Mouse (Mus musculus): ENCODE measurements around the gene Efcab2. TPM values are rescaled to one million over a fixed set of nuclear protein-coding genes. Genes with fewer than 3 reads are reported as not detected.
A peak's percentile ranks its signal among the peaks of the same experiment; 100 is the strongest.

Gene Efcab2
- polyA plus RNA-seq, 1 experiment from 2014 or later: 2.0 TPM

DNA sequence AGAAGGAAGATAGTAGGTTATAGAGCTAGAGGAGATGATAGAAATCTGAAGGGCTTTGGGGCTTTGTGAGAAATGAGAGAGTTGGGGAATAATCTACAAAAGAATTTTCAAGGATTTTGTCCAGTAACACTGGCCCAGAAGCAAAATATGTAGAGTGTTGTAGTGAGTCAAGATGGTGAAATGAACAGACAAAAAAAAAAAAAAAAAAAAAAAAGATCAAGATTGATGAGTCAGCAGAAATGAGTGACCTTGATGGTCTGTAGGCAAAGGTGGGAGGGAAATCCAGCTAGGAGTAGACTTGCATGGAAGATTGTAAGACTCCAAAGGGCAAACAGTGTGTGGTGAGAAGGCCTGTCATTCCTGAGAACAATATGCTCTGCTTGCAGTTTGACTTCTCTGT, 78.0 kb downstream of the Efcab2 start:
- no peak for DNase-seq
- Histone ChIP-seq H3K36me3 (replicated peaks; ENCODE audit: insufficient read depth, low read length) (no peaks in the 10 kb centered on the region), H3K9me3 (ENCODE audit: low read length) (no peaks in the 10 kb centered on the region), H3K9ac (replicated peaks) (no peak overlapping the region), H3K27ac (ENCODE audit: low read depth) (no peak overlapping the region), H3K4me2 (ENCODE audit: low read depth, low read length) (no peak overlapping the region), H3K4me1 (ENCODE audit: insufficient read depth) (no peaks in the 10 kb centered on the region), H3K4me3 (ENCODE audit: low read depth, low read length) (no peak overlapping the region), H3K27me3 (ENCODE audit: insufficient read depth, low read length) (no peaks in the 10 kb centered on the region)
- no peak for ATAC-seq
- TF ChIP-seq CTCF (IDR thresholded peaks at IDR 0.05; ENCODE audit: low read depth) (no peak), EP300 (IDR thresholded peaks at IDR 0.05; ENCODE audit: low read depth) (no peak)

DNA sequence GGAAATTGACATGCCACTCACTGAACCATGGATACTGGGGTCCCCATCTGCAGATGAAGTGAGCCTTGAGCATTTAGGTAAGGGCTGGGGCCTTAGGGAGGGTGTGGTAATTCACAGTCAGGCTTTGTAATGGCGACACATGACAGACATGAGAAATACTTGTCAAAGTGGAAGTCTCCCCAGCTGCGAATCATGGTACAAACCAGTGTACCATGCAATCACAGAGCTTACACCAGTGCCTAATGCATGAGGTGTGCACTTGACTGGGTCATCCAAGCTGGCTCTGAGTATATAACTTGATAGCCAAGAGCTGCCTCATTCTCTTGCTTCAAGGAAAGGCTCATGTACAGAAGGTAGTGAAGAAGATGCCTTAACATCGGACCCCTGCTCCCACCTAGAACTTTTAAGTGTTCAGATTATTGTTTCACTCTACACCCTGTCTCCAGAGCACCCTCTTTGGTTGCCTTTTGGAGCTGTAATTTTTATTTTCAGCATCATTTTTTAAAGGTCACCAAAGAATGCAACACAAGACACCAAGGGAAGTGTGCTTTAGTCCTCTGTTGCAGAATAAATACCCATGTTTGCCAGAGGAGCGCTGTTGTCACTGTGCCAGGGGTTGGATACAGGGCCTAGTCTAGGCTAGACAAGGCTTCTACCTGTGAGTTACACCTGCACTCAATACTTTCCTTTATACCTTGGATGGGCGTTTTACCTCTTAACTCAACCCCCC, 79.4 kb downstream of the Efcab2 start:
- no peak overlapping the region for H3K9ac ChIP-seq (replicated peaks)
- H3K27me3 ChIP-seq (ENCODE audit: insufficient read depth, low read length): no peaks in the 10 kb centered on the region
- no peaks in the 10 kb centered on the region for H3K36me3 ChIP-seq (replicated peaks; ENCODE audit: insufficient read depth, low read length)
- H3K4me3 ChIP-seq (ENCODE audit: low read depth, low read length): no peak overlapping the region
- 65% methylated on average over 5 of the region's 5 CpGs for WGBS (ENCODE audit: insufficient replicate concordance)
- ATAC-seq (no peak), DNase-seq (no peak)
- TF ChIP-seq CTCF (IDR thresholded peaks at IDR 0.05; ENCODE audit: low read depth) (peak; percentile 27), EP300 (IDR thresholded peaks at IDR 0.05; ENCODE audit: low read depth) (no peak)
- no peaks in the 10 kb centered on the region; the same call in 1 of the 2 replicates for H3K4me1 ChIP-seq (ENCODE audit: insufficient read depth)
- H3K4me2 ChIP-seq (ENCODE audit: low read depth, low read length): no peak overlapping the region
- no peak overlapping the region for H3K27ac ChIP-seq (ENCODE audit: low read depth)
- no peaks in the 10 kb centered on the region for H3K9me3 ChIP-seq (ENCODE audit: low read length)

DNA sequence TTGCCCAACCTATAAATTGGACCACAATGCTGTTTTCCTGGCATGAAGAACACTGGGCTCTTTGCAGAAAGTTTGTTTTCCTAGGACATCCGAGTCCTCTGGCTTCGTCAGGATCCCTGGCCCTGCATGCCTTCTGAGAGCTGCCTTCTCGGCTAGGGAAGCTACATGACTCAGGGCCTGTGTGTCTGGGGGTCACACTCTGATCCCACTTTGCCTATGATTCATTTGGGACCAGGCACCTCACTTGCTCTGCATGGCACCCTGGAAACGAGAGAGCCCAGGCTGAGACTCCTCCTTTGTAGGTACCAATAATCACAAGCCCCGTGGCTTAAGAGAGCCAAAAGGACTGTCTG, 80.0 kb downstream of the Efcab2 start:
- no peak for ATAC-seq
- no peak overlapping the region for H3K4me3 ChIP-seq (ENCODE audit: low read depth, low read length)
- H3K27me3 ChIP-seq (ENCODE audit: insufficient read depth, low read length): no peaks in the 10 kb centered on the region
- WGBS (ENCODE audit: insufficient replicate concordance): 79% methylated on average over 5 of the region's 5 CpGs
- H3K9ac ChIP-seq (replicated peaks): no peak overlapping the region
- TF ChIP-seq CTCF (IDR thresholded peaks at IDR 0.05; ENCODE audit: low read depth) (no peak), EP300 (IDR thresholded peaks at IDR 0.05; ENCODE audit: low read depth) (no peak)
- H3K27ac ChIP-seq (ENCODE audit: low read depth): no peak overlapping the region
- H3K4me1 ChIP-seq (ENCODE audit: insufficient read depth): no peaks in the 10 kb centered on the region; the same call in 1 of the 2 replicates
- no peak overlapping the region for H3K4me2 ChIP-seq (ENCODE audit: low read depth, low read length)
- no peaks in the 10 kb centered on the region for H3K9me3 ChIP-seq (ENCODE audit: low read length)
- DNase-seq: no peak
- H3K36me3 ChIP-seq (replicated peaks; ENCODE audit: insufficient read depth, low read length): no peaks in the 10 kb centered on the region

DNA sequence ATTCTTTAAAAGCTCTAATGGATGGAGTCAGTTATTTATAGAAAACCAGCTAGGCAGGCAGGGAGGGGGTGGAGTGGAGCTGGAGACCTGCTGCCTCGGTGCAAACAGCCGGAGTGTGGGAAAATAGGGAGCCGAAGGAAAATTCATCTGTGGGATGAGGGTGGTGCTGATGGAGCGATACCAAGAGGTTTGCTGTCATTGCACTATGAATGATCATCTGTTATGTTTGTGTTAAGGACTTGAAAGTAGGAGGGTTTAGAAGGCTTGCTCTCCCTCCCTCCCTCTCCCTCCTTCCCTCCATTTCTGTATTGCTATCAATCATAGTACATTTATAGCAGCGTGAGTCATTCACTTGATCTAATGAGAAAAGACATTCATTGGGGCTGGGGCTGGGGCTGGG, 80.9 kb downstream of the Efcab2 start:
- 75% methylated on average over 5 of the region's 5 CpGs for WGBS (ENCODE audit: insufficient replicate concordance)
- no peak for TF ChIP-seq CTCF (IDR thresholded peaks at IDR 0.05; ENCODE audit: low read depth)
- no peak for TF ChIP-seq EP300 (IDR thresholded peaks at IDR 0.05; ENCODE audit: low read depth)
- no peak overlapping the region for H3K4me3 ChIP-seq (ENCODE audit: low read depth, low read length)
- DNase-seq (no peak), ATAC-seq (no peak)
- H3K9me3 ChIP-seq (ENCODE audit: low read length): no peaks in the 10 kb centered on the region
- no peak overlapping the region for H3K4me2 ChIP-seq (ENCODE audit: low read depth, low read length)
- H3K27me3 ChIP-seq (ENCODE audit: insufficient read depth, low read length): no peaks in the 10 kb centered on the region
- no peaks in the 10 kb centered on the region for H3K36me3 ChIP-seq (replicated peaks; ENCODE audit: insufficient read depth, low read length)
- H3K4me1 ChIP-seq (ENCODE audit: insufficient read depth): no peaks in the 10 kb centered on the region; the same call in 1 of the 2 replicates
- no peak overlapping the region for H3K27ac ChIP-seq (ENCODE audit: low read depth)
- H3K9ac ChIP-seq (replicated peaks): no peak overlapping the region

DNA sequence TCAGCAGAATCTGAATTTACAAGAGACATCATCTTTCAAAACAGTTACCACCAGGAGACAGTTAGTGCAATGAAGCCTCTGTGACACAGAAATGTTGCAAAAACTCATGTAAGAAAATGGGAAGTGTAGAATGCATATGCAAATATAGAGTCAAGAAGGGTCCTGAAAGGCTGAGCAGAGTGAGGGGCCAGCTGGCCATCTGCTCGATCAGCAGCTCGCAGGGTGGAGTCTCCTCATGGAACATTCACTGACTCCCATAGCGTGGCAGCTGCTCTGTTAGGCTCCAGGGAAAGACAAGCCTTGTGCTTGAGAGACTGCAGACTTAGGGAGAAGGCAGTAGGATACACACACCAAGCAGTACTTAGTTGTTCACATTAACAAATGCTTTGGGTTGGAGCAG, 83.2 kb downstream of the Efcab2 start:
- H3K4me2 ChIP-seq (ENCODE audit: low read depth, low read length): no peak overlapping the region
- H3K9ac ChIP-seq (replicated peaks): no peak overlapping the region
- no peaks in the 10 kb centered on the region for H3K27me3 ChIP-seq (ENCODE audit: insufficient read depth, low read length)
- no peak overlapping the region for H3K27ac ChIP-seq (ENCODE audit: low read depth)
- peaks cover 2% of the 10 kb centered on the region; the same call in 1 of the 2 replicates for H3K4me1 ChIP-seq (ENCODE audit: insufficient read depth)
- no peak overlapping the region for H3K4me3 ChIP-seq (ENCODE audit: low read depth, low read length)
- TF ChIP-seq EP300 (IDR thresholded peaks at IDR 0.05; ENCODE audit: low read depth) (0 out of 2 replicates have a peak, but pooled peaks have one; percentile 8), CTCF (IDR thresholded peaks at IDR 0.05; ENCODE audit: low read depth) (no peak)
- H3K9me3 ChIP-seq (ENCODE audit: low read length): no peaks in the 10 kb centered on the region
- DNase-seq (no peak), ATAC-seq (no peak)
- WGBS (ENCODE audit: insufficient replicate concordance): 32% methylated on average over 3 of the region's 3 CpGs
- no peaks in the 10 kb centered on the region for H3K36me3 ChIP-seq (replicated peaks; ENCODE audit: insufficient read depth, low read length)

DNA sequence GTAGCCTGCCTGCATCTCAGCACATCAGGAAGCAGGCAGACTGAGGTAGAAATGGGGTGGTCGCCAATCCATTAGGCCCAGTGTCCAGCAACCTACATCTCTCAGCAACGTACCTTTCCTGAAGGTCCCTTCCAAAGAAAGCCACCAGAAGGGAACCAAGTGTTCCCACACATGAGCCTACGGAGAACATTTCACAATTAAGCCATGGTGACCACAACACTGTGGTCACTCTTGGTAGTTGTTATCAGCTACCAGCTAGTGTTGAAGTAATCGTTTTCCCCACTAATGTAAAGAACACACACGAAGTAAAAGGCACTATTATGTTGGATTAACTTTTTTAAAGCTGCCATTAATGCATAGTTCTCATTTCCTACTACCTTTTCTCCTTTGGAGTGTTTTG, 85.8 kb downstream of the Efcab2 start:
- peaks cover 2% of the 10 kb centered on the region; the same call in 1 of the 2 replicates for H3K4me1 ChIP-seq (ENCODE audit: insufficient read depth)
- no peak overlapping the region for H3K9ac ChIP-seq (replicated peaks)
- DNase-seq (no peak), ATAC-seq (no peak)
- H3K4me3 ChIP-seq (ENCODE audit: low read depth, low read length): no peak overlapping the region
- TF ChIP-seq CTCF (IDR thresholded peaks at IDR 0.05; ENCODE audit: low read depth) (no peak), EP300 (IDR thresholded peaks at IDR 0.05; ENCODE audit: low read depth) (no peak)
- H3K9me3 ChIP-seq (ENCODE audit: low read length): no peaks in the 10 kb centered on the region
- H3K36me3 ChIP-seq (replicated peaks; ENCODE audit: insufficient read depth, low read length): no peaks in the 10 kb centered on the region
- no peak overlapping the region for H3K4me2 ChIP-seq (ENCODE audit: low read depth, low read length)
- peak overlapping the region; percentile 34; the same call in 1 of the 2 replicates for H3K27ac ChIP-seq (ENCODE audit: low read depth)
- 47% methylated on average over 5 of the region's 5 CpGs for WGBS (ENCODE audit: insufficient replicate concordance)
- no peaks in the 10 kb centered on the region for H3K27me3 ChIP-seq (ENCODE audit: insufficient read depth, low read length)

Measured in liver, postnatal 0 days (tissue).